Mouse (Mus musculus) erythroblast, embryonic 14.5 days (primary cell): Measurements from ENCODE around the gene Ngf. TPM values are rescaled to one million over a fixed set of nuclear protein-coding genes. Genes with fewer than 3 reads are reported as not detected.

ENCODE experiments used
- H3K27me3 ChIP-seq: 2 replicates; pipeline ENCODE4 v1.6.1; 2012; ENCODE audit warnings: inconsistent platforms; ENCODE audit not compliant: control insufficient read depth
- H3K36me3 ChIP-seq: 2 replicates; pipeline ENCODE4 v1.6.1; 2012; ENCODE audit warnings: mild to moderate bottlenecking, inconsistent platforms; ENCODE audit not compliant: control insufficient read depth
- H3K4me1 ChIP-seq: 2 replicates; pipeline ENCODE4 v1.6.1; 2012; ENCODE audit warnings: inconsistent platforms; ENCODE audit not compliant: control insufficient read depth
- H3K4me3 ChIP-seq: replicated peaks from 2 replicates; pipeline ENCODE3; 2012; ENCODE audit warnings: moderate library complexity, mild to moderate bottlenecking, inconsistent platforms
- H3K9me3 ChIP-seq: 2 replicates; pipeline ENCODE4 v1.6.1; 2012; ENCODE audit warnings: low read length, inconsistent platforms, mixed read lengths; ENCODE audit not compliant: control insufficient read depth
- GATA1 ChIP-seq: IDR thresholded peaks from 2 replicates; pipeline ENCODE4 v1.6.1; 2012; ENCODE audit warnings: low read length, inconsistent platforms, mixed read lengths
- TAL1 ChIP-seq: IDR thresholded peaks from 3 replicates; pipeline ENCODE4 v1.6.1; 2012; ENCODE audit warnings: low read length, inconsistent platforms, mixed read lengths
- polyA plus RNA-seq: library from polyadenylated mRNA; stranded (reverse); fragments of >175 nt; gene quantifications from 2 replicates; pipeline ENCODE4 v1.2.3, GENCODE M21; 2012

Gene Ngf
- polyA plus RNA-seq: not detected in 2 replicates

GRCm38 (mm10) chr3:102469713-102470448, at the start of gene Ngf:
TSS of gene Ngf (plus strand) at chr3:102469919.
- no peaks in the 10 kb centered on the region for H3K4me1 ChIP-seq
- peaks cover 20% of the 10 kb centered on the region for H3K27me3 ChIP-seq
- TF ChIP-seq TAL1: no peak
- no peak for TF ChIP-seq GATA1
- no peak within 1 kb of the TSS for H3K4me3 ChIP-seq
- no peaks in the 10 kb centered on the region for H3K9me3 ChIP-seq
- H3K36me3 ChIP-seq: no peaks in the 10 kb centered on the region

- Histone ChIP-seq H3K4me1 (no peaks in the 10 kb centered on the region), H3K27me3 (no peaks in the 10 kb centered on the region), H3K4me3 (no peak overlapping the region), H3K36me3 (no peaks in the 10 kb centered on the region), H3K9me3 (peaks cover 9% of the 10 kb centered on the region)
- TF ChIP-seq GATA1: no peak
- TF ChIP-seq TAL1: no peak
Measured at GRCm38 (mm10) chr3:102445567-102445966, 24.2 kb upstream of the Ngf start.

- no peaks in the 10 kb centered on the region for H3K27me3 ChIP-seq
- TF ChIP-seq GATA1 (no peak), TAL1 (no peak)
- no peaks in the 10 kb centered on the region for H3K36me3 ChIP-seq
- no peak overlapping the region for H3K4me3 ChIP-seq
- peaks cover 9% of the 10 kb centered on the region for H3K9me3 ChIP-seq
- no peaks in the 10 kb centered on the region for H3K4me1 ChIP-seq
Measured at GRCm38 (mm10) chr3:102446691-102447090, 23.0 kb upstream of the Ngf start.

GRCm38 (mm10) chr3:102454566-102454965, 15.2 kb upstream of the Ngf start:
- Histone ChIP-seq H3K4me3 (no peak overlapping the region), H3K9me3 (no peaks in the 10 kb centered on the region), H3K36me3 (no peaks in the 10 kb centered on the region), H3K27me3 (no peaks in the 10 kb centered on the region), H3K4me1 (no peaks in the 10 kb centered on the region)
- TF ChIP-seq TAL1 (no peak), GATA1 (no peak)

- TF ChIP-seq TAL1: no peak
- TF ChIP-seq GATA1: no peak
- no peak overlapping the region for H3K4me3 ChIP-seq
- no peaks in the 10 kb centered on the region for H3K27me3 ChIP-seq
- H3K4me1 ChIP-seq: no peaks in the 10 kb centered on the region
- H3K9me3 ChIP-seq: no peaks in the 10 kb centered on the region
- H3K36me3 ChIP-seq: no peaks in the 10 kb centered on the region
Measured at GRCm38 (mm10) chr3:102460528-102460927, 9.2 kb upstream of the Ngf start.

- TF ChIP-seq TAL1: no peak
- TF ChIP-seq GATA1: no peak
- no peaks in the 10 kb centered on the region for H3K4me1 ChIP-seq
- H3K36me3 ChIP-seq: no peaks in the 10 kb centered on the region
- H3K4me3 ChIP-seq: no peak overlapping the region
- no peaks in the 10 kb centered on the region for H3K9me3 ChIP-seq
- H3K27me3 ChIP-seq: no peaks in the 10 kb centered on the region
Measured at GRCm38 (mm10) chr3:102460986-102461385, 8.7 kb upstream of the Ngf start.

- Histone ChIP-seq H3K9me3 (no peaks in the 10 kb centered on the region), H3K27me3 (no peaks in the 10 kb centered on the region), H3K4me3 (no peak overlapping the region), H3K36me3 (no peaks in the 10 kb centered on the region), H3K4me1 (no peaks in the 10 kb centered on the region)
- TF ChIP-seq GATA1 (no peak), TAL1 (no peak)
Measured at GRCm38 (mm10) chr3:102462703-102463336, 6.9 kb upstream of the Ngf start.

- Histone ChIP-seq H3K9me3 (no peaks in the 10 kb centered on the region), H3K4me3 (no peak overlapping the region), H3K36me3 (no peaks in the 10 kb centered on the region), H3K4me1 (no peaks in the 10 kb centered on the region), H3K27me3 (no peaks in the 10 kb centered on the region)
- TF ChIP-seq GATA1 (no peak), TAL1 (no peak)
Measured at GRCm38 (mm10) chr3:102463339-102463738, 6.4 kb upstream of the Ngf start.

- Histone ChIP-seq H3K9me3 (no peaks in the 10 kb centered on the region), H3K36me3 (no peaks in the 10 kb centered on the region), H3K4me3 (no peak overlapping the region), H3K4me1 (no peaks in the 10 kb centered on the region), H3K27me3 (peaks cover 20% of the 10 kb centered on the region)
- TF ChIP-seq TAL1 (no peak), GATA1 (no peak)
Measured at GRCm38 (mm10) chr3:102466587-102466986, 3.1 kb upstream of the Ngf start.

- Histone ChIP-seq H3K4me3 (no peak overlapping the region), H3K4me1 (no peaks in the 10 kb centered on the region), H3K36me3 (no peaks in the 10 kb centered on the region), H3K9me3 (no peaks in the 10 kb centered on the region), H3K27me3 (peaks cover 20% of the 10 kb centered on the region)
- TF ChIP-seq GATA1 (no peak), TAL1 (no peak)
Measured at GRCm38 (mm10) chr3:102467121-102467520, 2.6 kb upstream of the Ngf start.
